In genomic region chr13:90924072-90924471, GRCm38 (mm10) we compare ENCODE assay signal across 8 mouse cellular contexts. TPM values are rescaled to one million over a fixed set of nuclear protein-coding genes. Genes with fewer than 3 reads are reported as not detected.
DNase-seq lines count a peak whose midpoint lies in the region; ATAC-seq and TF ChIP-seq lines count a peak whose summit lies in the region.

No protein-coding gene starts in this region.

- peak overlapping the region; percentile 96 for H3K9ac ChIP-seq in kidney, embryonic 14.5 days (ENCODE audit: low read depth, low read length)
- no peak overlapping the region for H3K9ac ChIP-seq in hindbrain, embryonic 16.5 days (ENCODE audit: low read depth, low read length)
- peak overlapping the region; percentile 83; the same call in 1 of the 2 replicates for H3K9ac ChIP-seq in midbrain, embryonic 15.5 days

- H3K4me3 ChIP-seq in kidney, embryonic 14.5 days (ENCODE audit: low read length): peak overlapping the region; percentile 91
- peak overlapping the region; percentile 98 for H3K4me3 ChIP-seq in bone marrow macrophage, adult 2 months (ENCODE audit: insufficient read depth, low read length)
- H3K4me3 ChIP-seq in hindbrain, embryonic 16.5 days (ENCODE audit: low read length): peak overlapping the region; percentile 90
- H3K4me3 ChIP-seq in midbrain, embryonic 15.5 days: peak overlapping the region; percentile 96

- H3K27me3 ChIP-seq in kidney, embryonic 14.5 days (ENCODE audit: control insufficient read depth, insufficient read depth, low read length): no peaks in the 10 kb centered on the region
- H3K27me3 ChIP-seq in hindbrain, embryonic 16.5 days (replicated peaks; ENCODE audit: control insufficient read depth, insufficient read depth, low read length): no peaks in the 10 kb centered on the region
- no peaks in the 10 kb centered on the region for H3K27me3 ChIP-seq in midbrain, embryonic 15.5 days (replicated peaks)

- ATAC-seq in kidney, embryonic 14.5 days (ENCODE audit: low FRiP score, low TSS enrichment): no peak
- ATAC-seq in hindbrain, embryonic 16.5 days: no peak
- no peak for ATAC-seq in midbrain, embryonic 15.5 days (replicated peaks)

- DNase-seq in kidney, postnatal 14 days: no peak
- DNase-seq in urinary bladder, postnatal 10 days (ENCODE audit: low spot score): no peak
- no peak for DNase-seq in adrenal gland, adult 18-20 months (ENCODE audit: low spot score in 2 of 2)
- no peak for DNase-seq in cerebellum, adult 11 months

- no peak for TF ChIP-seq CTCF in bone marrow macrophage, adult 2 months (IDR thresholded peaks at IDR 0.05; ENCODE audit: low read depth, low read length)

- peak overlapping the region; percentile 57 for H3K4me2 ChIP-seq in kidney, embryonic 14.5 days (replicated peaks; ENCODE audit: low read depth, low read length)
- H3K4me2 ChIP-seq in hindbrain, embryonic 16.5 days (ENCODE audit: low read length): peak overlapping the region; percentile 77
- H3K4me2 ChIP-seq in midbrain, embryonic 15.5 days: peak overlapping the region; percentile 63

- peaks cover 38% of the 10 kb centered on the region for H3K36me3 ChIP-seq in kidney, embryonic 14.5 days (ENCODE audit: control insufficient read depth, insufficient read depth, low read length)
- peaks cover 22% of the 10 kb centered on the region for H3K36me3 ChIP-seq in hindbrain, embryonic 16.5 days (ENCODE audit: control insufficient read depth, insufficient read depth, low read length)
- peaks cover 31% of the 10 kb centered on the region for H3K36me3 ChIP-seq in midbrain, embryonic 15.5 days (replicated peaks)

- H3K27ac ChIP-seq in kidney, embryonic 14.5 days (ENCODE audit: low read depth, low read length): peak overlapping the region; percentile 77; the same call in 1 of the 2 replicates
- peak overlapping the region; percentile 88 for H3K27ac ChIP-seq in bone marrow macrophage, adult 2 months (ENCODE audit: insufficient read depth, low read depth, low read length)
- H3K27ac ChIP-seq in hindbrain, embryonic 16.5 days (ENCODE audit: low read depth, low read length): no peak overlapping the region
- H3K27ac ChIP-seq in midbrain, embryonic 15.5 days: no peak overlapping the region

- no peaks in the 10 kb centered on the region for H3K9me3 ChIP-seq in kidney, embryonic 14.5 days (ENCODE audit: control insufficient read depth, low read length)
- no peaks in the 10 kb centered on the region for H3K9me3 ChIP-seq in hindbrain, embryonic 16.5 days (ENCODE audit: control insufficient read depth, low read length)
- no peaks in the 10 kb centered on the region for H3K9me3 ChIP-seq in midbrain, embryonic 15.5 days

- H3K4me1 ChIP-seq in kidney, embryonic 14.5 days (ENCODE audit: control insufficient read depth, insufficient read depth, low read length): no peaks in the 10 kb centered on the region
- H3K4me1 ChIP-seq in bone marrow macrophage, adult 2 months (ENCODE audit: control insufficient read depth, insufficient read depth, low read length): 0 out of 2 replicates have a peak, but pooled peaks cover 2% of the 10 kb centered on the region
- H3K4me1 ChIP-seq in hindbrain, embryonic 16.5 days (ENCODE audit: control insufficient read depth, insufficient read depth, low read depth, low read length): peaks cover 6% of the 10 kb centered on the region
- H3K4me1 ChIP-seq in midbrain, embryonic 15.5 days: peaks cover 10% of the 10 kb centered on the region

- no peak for TF ChIP-seq POLR2A in bone marrow macrophage, adult 2 months (IDR thresholded peaks at IDR 0.05; ENCODE audit: borderline replicate concordance, low read depth, low read length)

- 51% methylated on average over 9 of the region's 9 CpGs for whole genome bisulfite sequencing in kidney, embryonic 14.5 days
- 53% methylated on average over 9 of the region's 9 CpGs for WGBS in hindbrain, embryonic 16.5 days
- WGBS in midbrain, embryonic 15.5 days: 55% methylated on average over 9 of the region's 9 CpGs

RNA-seq across cellular contexts. Expression of gene Rps23, which starts 1.3 kb away (rescaled TPM):
- 314 and 409 TPM in 2 replicates for polyA plus RNA-seq in kidney, embryonic 14.5 days (2014; fragmentation: Nextera tagmentation; extraction: Ambion mirVana)
- 640 and 687 TPM in 2 replicates for polyA plus RNA-seq in bone marrow macrophage, adult 2 months (2012; ENCODE audit: insufficient read depth, insufficient read length, missing spikeins)
- polyA plus RNA-seq in hindbrain, embryonic 16.5 days (2015; fragmentation: Nextera tagmentation; extraction: Ambion mirVana): 78.4 and 85.6 TPM in 2 replicates
- polyA plus RNA-seq in midbrain, embryonic 15.5 days (2015; fragmentation: Nextera tagmentation; extraction: Ambion mirVana): 80.5 and 98.8 TPM in 2 replicates
- 100 to 1,000 TPM; 366 to 427 TPM for total RNA-seq in adrenal gland, adult 18-20 months (2021)

RNA-seq across cellular contexts. Expression of gene Atp6ap1l, which starts 18.9 kb away (rescaled TPM):
- not detected in 2 replicates for polyA plus RNA-seq in kidney, embryonic 14.5 days (2014; fragmentation: Nextera tagmentation; extraction: Ambion mirVana)
- not detected in 2 replicates for polyA plus RNA-seq in bone marrow macrophage, adult 2 months (2012; ENCODE audit: insufficient read depth, insufficient read length, missing spikeins)
- polyA plus RNA-seq in hindbrain, embryonic 16.5 days (2015; fragmentation: Nextera tagmentation; extraction: Ambion mirVana): 0.21 and 0.59 TPM in 2 replicates
- 0.28 and 0.88 TPM in 2 replicates for polyA plus RNA-seq in midbrain, embryonic 15.5 days (2015; fragmentation: Nextera tagmentation; extraction: Ambion mirVana)
- not detected for total RNA-seq in adrenal gland, adult 18-20 months (2021)

Comparison
In these comparisons a context has a peak if more than half of its experiments do, and no peak if none do; other contexts are left out.
1. H3K27ac ChIP-seq: peak in kidney, embryonic 14.5 days (single experiment) and bone marrow macrophage, adult 2 months (single experiment); none in hindbrain, embryonic 16.5 days (single experiment) and midbrain, embryonic 15.5 days (single experiment).
2. Peak in every context shown above with its lines, with median percentiles within 50 percentile points of each other: H3K4me2 ChIP-seq and H3K4me3 ChIP-seq.